Mouse (Mus musculus) lung, embryonic 16.5 days (tissue): ENCODE results near the gene Nr4a3. TPM values are rescaled to one million over a fixed set of nuclear protein-coding genes. Genes with fewer than 3 reads are reported as not detected.
A peak's percentile ranks its signal among the peaks of the same experiment; 100 is the strongest.

Experiments used
- ATAC-seq: fragments of 200-750 bp; cut with Nextera tagmentation; 2 replicates; pipeline ENCODE4 v1.8.0; 2017; ENCODE audit warnings: low read depth, mild to moderate bottlenecking, moderate library complexity
- H3K27ac ChIP-seq: fragments of 300-500 bp; sonication (generic); 2 replicates; pipeline ENCODE4 v1.5.1; 2014; ENCODE audit warnings: mild to moderate bottlenecking, control low read depth, low read length
- H3K27me3 ChIP-seq: fragments of 300-500 bp; sonication (generic); 2 replicates; pipeline ENCODE4 v1.6.1; 2014; ENCODE audit warnings: low read depth, low read length, mixed read lengths; ENCODE audit not compliant: control insufficient read depth, insufficient read depth
- H3K36me3 ChIP-seq: fragments of 300-500 bp; sonication (generic); 2 replicates; pipeline ENCODE4 v1.6.1; 2014; ENCODE audit warnings: low read length; ENCODE audit not compliant: control insufficient read depth, insufficient read depth
- H3K4me1 ChIP-seq: fragments of 300-500 bp; sonication (generic); replicated peaks from 2 replicates; pipeline ENCODE4 v1.6.1; 2014; ENCODE audit warnings: low read length, mixed read lengths; ENCODE audit not compliant: control insufficient read depth, insufficient read depth
- H3K4me2 ChIP-seq: fragments of 300-500 bp; sonication (generic); 2 replicates; pipeline ENCODE4 v1.6.1; 2014; ENCODE audit warnings: low read depth, low read length, control low read depth
- H3K4me3 ChIP-seq: fragments of 300-500 bp; sonication (generic); 2 replicates; pipeline ENCODE4 v1.5.1; 2014; ENCODE audit warnings: mild to moderate bottlenecking, low read length, control low read depth
- H3K9ac ChIP-seq: fragments of 300-500 bp; sonication (generic); 2 replicates; pipeline ENCODE4 v1.6.1; 2014; ENCODE audit warnings: low read length, control low read depth
- H3K9me3 ChIP-seq: fragments of 300-500 bp; sonication (generic); 2 replicates; pipeline ENCODE4 v1.6.1; 2016; ENCODE audit warnings: low read length; ENCODE audit not compliant: control insufficient read depth
- WGBS: fragments of 180-500 bp; shearing (Covaris S2); extraction: QIAGEN DNeasy Blood & Tissue Kit; methylation state at CpG from one replicate; pipeline ENCODE4 v1.1.7; 2014; 5-methylcytosine and 5-hydroxymethylcytosine counted together
- polyA plus RNA-seq: library from polyadenylated mRNA; unstranded; fragments of >200 nt; fragmentation: Nextera tagmentation; extraction: Ambion mirVana; gene quantifications from 2 replicates; pipeline ENCODE4 v1.2.1, GENCODE M21; 2015

Nr4a3 gene
- polyA plus RNA-seq, 1 experiment from 2014 or later: 0.11 TPM

- Histone ChIP-seq H3K4me1 (peaks cover 41% of the 10 kb centered on the region), H3K4me3 (peak overlapping the region; percentile 67), H3K36me3 (no peaks in the 10 kb centered on the region), H3K27ac (no peak overlapping the region), H3K4me2 (peak overlapping the region; percentile 100), H3K9ac (peak overlapping the region; percentile 47; the same call in 1 of the 2 replicates), H3K9me3 (no peaks in the 10 kb centered on the region), H3K27me3 (peaks cover 70% of the 10 kb centered on the region)
- WGBS: 1% methylated on average over 30 of the region's 30 CpGs
- no peak for ATAC-seq
Measured at GRCm38 (mm10) chr4:48047766-48048371, 2.9 kb downstream of the Nr4a3 start.

- H3K36me3 ChIP-seq: no peaks in the 10 kb centered on the region
- 7% methylated on average over 35 of the region's 35 CpGs for WGBS
- peaks cover 78% of the 10 kb centered on the region for H3K27me3 ChIP-seq
- no peak overlapping the region for H3K27ac ChIP-seq
- H3K4me1 ChIP-seq: peaks cover 41% of the 10 kb centered on the region
- no peaks in the 10 kb centered on the region for H3K9me3 ChIP-seq
- no peak for ATAC-seq
- peak overlapping the region; percentile 67 for H3K4me3 ChIP-seq
- H3K4me2 ChIP-seq: peak overlapping the region; percentile 100
- no peak overlapping the region for H3K9ac ChIP-seq
Measured at GRCm38 (mm10) chr4:48048456-48049315, 3.7 kb downstream of the Nr4a3 start.

- Histone ChIP-seq H3K36me3 (no peaks in the 10 kb centered on the region), H3K4me3 (no peak overlapping the region), H3K4me1 (peaks cover 41% of the 10 kb centered on the region), H3K4me2 (no peak overlapping the region), H3K9me3 (no peaks in the 10 kb centered on the region), H3K27ac (no peak overlapping the region), H3K27me3 (peaks cover 87% of the 10 kb centered on the region), H3K9ac (no peak overlapping the region)
- WGBS: 60% methylated on average over 3 of the region's 3 CpGs
- no peak for ATAC-seq
Measured at GRCm38 (mm10) chr4:48050020-48050419, 5.1 kb downstream of the Nr4a3 start.

- H3K27me3 ChIP-seq: peaks cover 84% of the 10 kb centered on the region
- H3K9ac ChIP-seq: no peak overlapping the region
- ATAC-seq: no peak
- no peak overlapping the region for H3K4me3 ChIP-seq
- no peak overlapping the region for H3K4me2 ChIP-seq
- 54% methylated on average over 5 of the region's 5 CpGs for WGBS
- H3K36me3 ChIP-seq: no peaks in the 10 kb centered on the region
- H3K4me1 ChIP-seq: peaks cover 38% of the 10 kb centered on the region
- H3K27ac ChIP-seq: no peak overlapping the region
- H3K9me3 ChIP-seq: no peaks in the 10 kb centered on the region
Measured at GRCm38 (mm10) chr4:48050442-48050841, 5.5 kb downstream of the Nr4a3 start.

- Histone ChIP-seq H3K36me3 (no peaks in the 10 kb centered on the region), H3K4me3 (peak overlapping the region; percentile 42), H3K27me3 (peaks cover 81% of the 10 kb centered on the region), H3K9ac (no peak overlapping the region), H3K4me1 (peaks cover 30% of the 10 kb centered on the region), H3K27ac (no peak overlapping the region), H3K4me2 (peak overlapping the region; percentile 66), H3K9me3 (no peaks in the 10 kb centered on the region)
- 17% methylated on average over 19 of the region's 19 CpGs for WGBS
- no peak; the same call in 1 of the 2 replicates for ATAC-seq
Measured at GRCm38 (mm10) chr4:48051086-48051673, 6.2 kb downstream of the Nr4a3 start.

GRCm38 (mm10) chr4:48051674-48052121 lies 6.7 kb downstream of the Nr4a3 start:
- Histone ChIP-seq H3K27ac (no peak overlapping the region), H3K27me3 (peaks cover 81% of the 10 kb centered on the region), H3K4me2 (peak overlapping the region; percentile 66), H3K4me1 (peaks cover 25% of the 10 kb centered on the region), H3K4me3 (peak overlapping the region; percentile 42), H3K36me3 (no peaks in the 10 kb centered on the region), H3K9me3 (no peaks in the 10 kb centered on the region), H3K9ac (peak overlapping the region; percentile 36; the same call in 1 of the 2 replicates)
- peak; percentile 35; the same call in 1 of the 2 replicates for ATAC-seq
- WGBS: under 1% methylated on average over 37 of the region's 37 CpGs

GRCm38 (mm10) chr4:48061716-48062115 lies 16.8 kb downstream of the Nr4a3 start:
- Histone ChIP-seq H3K4me3 (no peak overlapping the region), H3K4me1 (no peaks in the 10 kb centered on the region), H3K27ac (no peak overlapping the region), H3K27me3 (peaks cover 7% of the 10 kb centered on the region), H3K9me3 (no peaks in the 10 kb centered on the region), H3K4me2 (no peak overlapping the region), H3K9ac (no peak overlapping the region), H3K36me3 (no peaks in the 10 kb centered on the region)
- ATAC-seq: no peak
- 72% methylated on average over 8 of the region's 8 CpGs for WGBS

- H3K9me3 ChIP-seq: no peaks in the 10 kb centered on the region
- H3K4me3 ChIP-seq: no peak overlapping the region
- no peaks in the 10 kb centered on the region for H3K36me3 ChIP-seq
- no peak overlapping the region for H3K27ac ChIP-seq
- H3K4me2 ChIP-seq: no peak overlapping the region
- no peaks in the 10 kb centered on the region for H3K4me1 ChIP-seq
- H3K9ac ChIP-seq: no peak overlapping the region
- no peak for ATAC-seq
- 45% methylated on average over 4 of the region's 4 CpGs for WGBS
- no peaks in the 10 kb centered on the region for H3K27me3 ChIP-seq
Measured at GRCm38 (mm10) chr4:48064311-48064710, 19.4 kb downstream of the Nr4a3 start.

- Histone ChIP-seq H3K4me2 (no peak overlapping the region), H3K27me3 (no peaks in the 10 kb centered on the region), H3K9me3 (no peaks in the 10 kb centered on the region), H3K27ac (no peak overlapping the region), H3K9ac (no peak overlapping the region), H3K36me3 (no peaks in the 10 kb centered on the region), H3K4me3 (no peak overlapping the region), H3K4me1 (no peaks in the 10 kb centered on the region)
- ATAC-seq: no peak
- 81% methylated on average over 2 of the region's 2 CpGs for WGBS
Measured at GRCm38 (mm10) chr4:48066676-48067075, 21.7 kb downstream of the Nr4a3 start.
